Mouse (Mus musculus): ENCODE data around the gene Asmt. TPM values are rescaled to one million over a fixed set of nuclear protein-coding genes. Genes with fewer than 3 reads are reported as not detected.

Gene Asmt
- not detected in 2 replicates for polyA plus RNA-seq (2015; fragmentation: Nextera tagmentation; extraction: Ambion mirVana)

DNA sequence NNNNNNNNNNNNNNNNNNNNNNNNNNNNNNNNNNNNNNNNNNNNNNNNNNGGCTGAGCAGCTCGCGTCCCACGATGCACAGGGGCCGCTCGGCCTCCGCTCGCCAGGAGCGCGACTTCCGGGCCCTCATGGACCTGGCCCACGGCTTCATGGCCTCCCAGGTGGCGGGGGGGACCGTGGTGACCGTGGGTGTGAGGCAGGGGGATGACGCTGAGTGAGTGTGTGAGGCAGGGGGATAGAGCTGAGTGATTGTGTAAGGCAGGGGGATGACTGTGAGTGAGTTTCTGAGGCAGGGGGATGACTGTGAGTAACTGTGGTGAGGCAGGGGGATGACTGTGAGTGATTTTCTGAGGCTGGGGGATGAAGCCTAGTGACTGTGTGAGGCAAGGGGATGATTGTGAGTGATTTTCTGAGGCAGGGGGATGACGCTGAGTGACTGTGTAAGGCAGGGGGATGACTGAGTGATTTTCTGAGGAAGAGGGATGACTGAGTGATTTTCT lies at the start of gene Asmt:
TSS of gene Asmt (plus strand) at position 51 of the 499 bp plus-strand sequence.
- H3K4me1 ChIP-seq, result no peaks in the 10 kb centered on the region
- H3K27me3 ChIP-seq, result no peaks in the 10 kb centered on the region
- peaks cover 40% of the 10 kb centered on the region for H3K36me3 ChIP-seq (ENCODE audit: poor library complexity, severe bottlenecking)
- no peak within 1 kb of the TSS for H3K4me3 ChIP-seq
- peak; percentile 71 for ATAC-seq
- peaks cover 49% of the 10 kb centered on the region for H3K9me3 ChIP-seq (replicated peaks)
- H3K27ac ChIP-seq, result no peak within 1 kb of the TSS
- no peak within 1 kb of the TSS for H3K9ac ChIP-seq
- H3K4me2 ChIP-seq, result no peak within 1 kb of the TSS
- 92% methylated on average over 9 of the region's 16 CpGs for WGBS

DNA sequence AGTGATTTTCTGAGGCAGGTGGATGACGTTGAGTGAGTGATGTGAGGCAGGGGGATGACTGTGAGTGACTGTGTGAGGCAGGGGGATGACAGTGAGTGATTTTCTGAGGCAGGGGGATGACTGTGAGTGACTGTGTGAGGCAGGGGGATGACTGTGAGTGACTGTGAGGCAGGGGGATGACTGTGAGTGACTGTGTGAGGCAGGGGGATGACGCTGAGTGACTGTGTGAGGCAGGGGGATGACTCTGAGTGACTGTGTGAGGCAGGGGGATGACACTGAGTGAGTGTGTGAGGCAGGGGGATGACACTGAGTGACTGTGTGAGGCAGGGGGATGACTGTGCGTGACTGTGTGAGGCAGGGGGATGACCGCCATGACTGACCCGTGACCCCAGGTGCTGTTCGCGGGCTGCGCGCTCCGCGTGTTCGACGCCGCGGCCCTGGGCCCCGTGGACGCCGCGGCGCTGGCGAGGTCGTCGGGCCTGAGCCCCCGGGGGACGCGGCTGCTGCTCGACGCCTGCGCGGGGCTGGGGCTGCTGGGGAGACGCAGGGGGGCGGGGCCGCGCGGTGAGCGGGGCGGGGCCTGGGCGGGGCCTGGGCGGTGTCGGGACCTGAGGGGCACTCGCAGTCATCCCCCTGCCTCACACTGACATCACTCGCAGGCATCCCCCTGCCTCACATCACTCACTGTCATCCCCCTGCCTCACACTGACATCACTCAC lies 948 bp downstream of the Asmt start:
- peak; percentile 78 for ATAC-seq
- no peaks in the 10 kb centered on the region for H3K27me3 ChIP-seq
- H3K4me3 ChIP-seq, result no peak overlapping the region
- H3K4me2 ChIP-seq, result no peak overlapping the region
- 72% methylated on average over 30 of the region's 42 CpGs for WGBS
- peaks cover 52% of the 10 kb centered on the region for H3K9me3 ChIP-seq (replicated peaks)
- H3K9ac ChIP-seq, result no peak overlapping the region
- no peaks in the 10 kb centered on the region for H3K4me1 ChIP-seq
- H3K27ac ChIP-seq, result no peak overlapping the region
- H3K36me3 ChIP-seq (ENCODE audit: poor library complexity, severe bottlenecking), result peaks cover 40% of the 10 kb centered on the region

DNA sequence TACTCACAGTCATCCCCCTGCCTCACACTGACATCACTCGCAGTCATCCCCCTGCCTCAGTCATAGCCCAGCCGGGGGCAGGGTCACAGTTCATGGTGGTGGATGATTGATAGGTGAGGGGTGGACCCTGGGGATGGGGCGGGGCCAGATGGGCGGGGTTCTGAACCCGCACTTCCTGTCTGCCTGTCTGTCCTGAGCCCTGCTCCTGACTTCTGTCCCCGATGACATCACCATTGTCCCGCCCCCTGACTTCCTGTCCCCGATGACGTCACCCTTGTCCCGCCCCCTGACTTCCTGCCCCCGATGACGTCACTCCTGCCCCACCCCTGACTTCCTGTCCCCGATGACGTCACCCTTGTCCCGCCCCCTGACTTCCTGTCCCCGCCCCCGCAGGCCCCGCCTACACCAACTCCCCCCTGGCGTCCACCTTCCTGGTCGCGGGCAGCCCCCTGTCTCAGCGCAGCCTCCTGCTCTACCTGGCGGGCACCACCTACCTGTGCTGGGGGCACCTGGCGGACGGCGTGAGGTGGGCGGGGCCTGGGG lies 1.9 kb downstream of the Asmt start:
- Histone ChIP-seq H3K27ac (no peak overlapping the region), H3K9ac (no peak overlapping the region), H3K27me3 (no peaks in the 10 kb centered on the region), H3K9me3 (replicated peaks) (peaks cover 52% of the 10 kb centered on the region), H3K4me3 (peak overlapping the region; percentile 17; the same call in 1 of the 2 replicates), H3K4me2 (no peak overlapping the region), H3K4me1 (no peaks in the 10 kb centered on the region), H3K36me3 (ENCODE audit: poor library complexity, severe bottlenecking) (peaks cover 40% of the 10 kb centered on the region)
- WGBS, result 83% methylated on average over 22 of the region's 27 CpGs
- peak; percentile 55; the same call in 1 of the 2 replicates for ATAC-seq

DNA sequence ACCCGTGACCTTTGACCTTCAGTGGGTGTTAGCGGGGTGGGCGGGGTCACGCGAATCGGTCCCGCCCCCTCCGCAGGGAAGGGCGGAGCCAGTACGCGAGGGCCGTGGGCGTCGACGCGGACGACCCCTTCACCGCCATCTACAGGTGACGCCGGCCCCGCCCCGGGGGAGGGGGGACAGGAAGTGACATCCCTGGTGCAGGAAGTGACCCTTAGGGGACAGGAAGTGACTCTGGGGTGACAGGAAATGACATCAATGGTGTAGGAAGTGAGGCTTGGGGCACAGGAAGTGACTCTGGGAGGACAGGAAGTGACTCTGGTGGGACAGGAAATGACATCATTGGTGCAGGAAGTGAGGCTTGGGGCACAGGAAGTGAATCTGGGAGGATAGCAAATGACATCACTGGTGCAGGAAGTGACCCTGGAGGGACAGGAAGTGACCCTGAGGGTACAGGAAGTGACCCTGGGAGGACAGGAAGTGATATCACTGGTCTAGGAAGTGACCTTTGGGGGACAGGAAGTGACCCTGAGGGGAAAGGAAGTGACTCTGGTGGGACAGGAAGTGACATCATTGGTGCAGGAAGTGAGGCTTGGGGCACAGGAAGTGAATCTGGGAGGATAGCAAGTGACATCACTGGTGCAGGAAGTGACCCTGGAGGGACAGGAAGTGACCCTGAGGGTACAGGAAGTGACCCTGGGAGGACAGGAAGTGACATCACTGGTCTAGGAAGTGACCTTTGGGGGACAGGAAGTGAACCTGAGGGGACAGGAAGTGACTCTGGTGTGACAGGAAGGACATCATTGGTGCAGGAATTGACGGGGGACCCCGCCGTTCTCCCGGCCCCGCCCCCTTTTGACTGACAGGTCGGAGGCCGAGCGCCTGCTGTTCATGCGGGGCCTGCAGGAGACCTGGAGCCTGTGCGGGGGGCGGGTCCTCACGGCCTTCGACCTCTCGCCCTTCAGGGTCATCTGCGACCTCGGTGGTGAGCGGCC lies 2.7 kb downstream of the Asmt start:
- 85% methylated on average over 39 of the region's 39 CpGs for WGBS
- ATAC-seq, result no peak
- Histone ChIP-seq H3K4me3 (peak overlapping the region; percentile 17; the same call in 1 of the 2 replicates), H3K9me3 (replicated peaks) (peaks cover 52% of the 10 kb centered on the region), H3K27ac (no peak overlapping the region), H3K9ac (no peak overlapping the region), H3K27me3 (no peaks in the 10 kb centered on the region), H3K4me2 (no peak overlapping the region), H3K36me3 (ENCODE audit: poor library complexity, severe bottlenecking) (peaks cover 40% of the 10 kb centered on the region), H3K4me1 (no peaks in the 10 kb centered on the region)

- H3K4me3 ChIP-seq, result no peak overlapping the region
- H3K27ac ChIP-seq, result no peak overlapping the region
- no peaks in the 10 kb centered on the region for H3K27me3 ChIP-seq
- H3K4me1 ChIP-seq, result no peaks in the 10 kb centered on the region
- H3K9ac ChIP-seq, result no peak overlapping the region
- H3K4me2 ChIP-seq, result no peak overlapping the region
- ATAC-seq, result peak; percentile 58
- peaks cover 40% of the 10 kb centered on the region for H3K36me3 ChIP-seq (ENCODE audit: poor library complexity, severe bottlenecking)
- 94% methylated on average over 37 of the region's 39 CpGs for WGBS
- peaks cover 52% of the 10 kb centered on the region for H3K9me3 ChIP-seq (replicated peaks)
Measured at GRCm38 (mm10) chrX:170675923-170676605, 3.6 kb downstream of the Asmt start.

GRCm38 (mm10) chrX:170676606-170677239 lies 4.3 kb downstream of the Asmt start:
- peaks cover 52% of the 10 kb centered on the region for H3K9me3 ChIP-seq (replicated peaks)
- H3K36me3 ChIP-seq (ENCODE audit: poor library complexity, severe bottlenecking), result peaks cover 40% of the 10 kb centered on the region
- ATAC-seq, result no peak; the same call in 1 of the 2 replicates
- H3K27ac ChIP-seq, result no peak overlapping the region
- 90% methylated on average over 39 of the region's 67 CpGs for WGBS
- H3K4me2 ChIP-seq, result no peak overlapping the region
- no peaks in the 10 kb centered on the region for H3K27me3 ChIP-seq
- H3K9ac ChIP-seq, result no peak overlapping the region
- no peaks in the 10 kb centered on the region for H3K4me1 ChIP-seq
- no peak overlapping the region for H3K4me3 ChIP-seq

GRCm38 (mm10) chrX:170677266-170677665 lies 4.8 kb downstream of the Asmt start:
- Histone ChIP-seq H3K4me1 (no peaks in the 10 kb centered on the region), H3K4me3 (no peak overlapping the region), H3K27ac (no peak overlapping the region), H3K4me2 (no peak overlapping the region), H3K27me3 (no peaks in the 10 kb centered on the region), H3K9me3 (replicated peaks) (peaks cover 52% of the 10 kb centered on the region), H3K9ac (no peak overlapping the region), H3K36me3 (ENCODE audit: poor library complexity, severe bottlenecking) (peaks cover 40% of the 10 kb centered on the region)
- no peak for ATAC-seq
- 93% methylated on average over 12 of the region's 17 CpGs for WGBS

GRCm38 (mm10) chrX:170677680-170678079 lies 5.2 kb downstream of the Asmt start:
- Histone ChIP-seq H3K9me3 (replicated peaks) (peaks cover 49% of the 10 kb centered on the region), H3K4me2 (no peak overlapping the region), H3K4me3 (no peak overlapping the region), H3K27me3 (no peaks in the 10 kb centered on the region), H3K27ac (no peak overlapping the region), H3K9ac (no peak overlapping the region), H3K36me3 (ENCODE audit: poor library complexity, severe bottlenecking) (peaks cover 38% of the 10 kb centered on the region), H3K4me1 (no peaks in the 10 kb centered on the region)
- 96% methylated on average over 44 of the region's 53 CpGs for WGBS
- ATAC-seq, result no peak

Measured in forebrain, embryonic 13.5 days (tissue).